Mouse (Mus musculus): ENCODE measurements around the gene Ndufb5. TPM values are rescaled to one million over a fixed set of nuclear protein-coding genes. Genes with fewer than 3 reads are reported as not detected.
"Not testable (repeated sequence)": the region's sequence is repeated elsewhere in the genome, so short reads cannot be mapped to it uniquely, and the experiment has no call there.

Ndufb5 gene
- polyA plus RNA-seq, 1 experiment from 2014 or later = 277 TPM

DNA sequence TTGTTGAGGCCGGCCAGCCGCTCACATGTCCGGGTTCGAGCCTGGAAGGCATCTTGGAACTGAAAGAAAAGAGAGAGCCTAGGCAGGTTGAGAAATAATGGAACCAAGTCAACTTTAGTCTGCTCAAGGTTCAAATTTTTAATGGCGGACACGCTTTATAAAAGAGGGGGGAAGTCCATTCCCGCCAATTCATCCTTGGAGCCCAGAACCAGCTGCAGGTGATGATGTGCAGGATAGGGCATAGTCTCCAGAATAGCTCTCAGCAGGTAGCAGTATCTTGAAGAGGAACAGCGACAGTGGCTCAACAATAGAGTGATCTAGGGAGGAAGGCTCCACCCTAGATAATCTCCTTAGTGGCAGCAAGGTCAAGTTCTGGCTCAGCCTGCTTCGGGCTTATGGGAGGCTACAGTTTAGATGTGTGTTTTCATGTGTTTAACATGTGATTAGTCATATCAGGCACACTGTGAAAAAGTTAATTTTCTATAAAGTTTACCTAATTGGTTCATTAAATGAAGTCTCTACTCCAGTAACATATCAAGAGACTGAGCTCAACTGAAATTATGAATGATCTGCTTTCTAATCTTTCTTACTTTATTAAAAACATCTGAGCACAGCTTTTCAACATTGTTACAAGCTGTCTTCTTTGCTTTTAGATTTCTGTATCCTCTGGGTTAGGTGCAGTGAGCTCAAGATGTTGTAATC, 31.0 kb upstream of the Ndufb5 start, which contains the start of gene Actl6a:
Gene Actl6a, plus strand, starts transcription at position 652 of the 702 bp plus-strand sequence.
- H3K27ac ChIP-seq; H3K4me3 ChIP-seq (replicated peaks); ATAC-seq (ENCODE audit: low FRiP score); H3K36me3 ChIP-seq (replicated peaks); H3K27me3 ChIP-seq; H3K4me2 ChIP-seq; H3K9me3 ChIP-seq; H3K9ac ChIP-seq: not testable (repeated sequence)
- H3K4me1 ChIP-seq = peaks cover 11% of the 10 kb centered on the region
- 80% methylated on average over 9 of the region's 9 CpGs for WGBS

DNA sequence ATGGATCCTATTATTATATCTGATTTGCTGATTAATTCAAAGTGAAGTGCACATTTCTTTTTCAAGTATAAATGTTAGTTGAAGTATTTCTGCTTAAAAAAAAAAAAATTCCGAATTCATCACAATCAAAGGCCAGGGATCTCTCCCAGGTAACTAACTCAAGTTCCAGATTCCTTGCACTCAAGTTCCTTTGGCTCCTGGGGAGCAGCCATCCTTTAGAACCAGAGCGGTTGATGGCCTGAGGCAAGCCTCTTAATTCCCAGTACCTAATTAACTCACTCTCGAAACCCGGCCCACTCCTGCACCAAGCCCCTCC, 28.8 kb upstream of the Ndufb5 start:
- Histone ChIP-seq H3K9me3 (no peaks in the 10 kb centered on the region), H3K4me1 (peaks cover 11% of the 10 kb centered on the region), H3K9ac (no peak overlapping the region), H3K27me3 (no peaks in the 10 kb centered on the region), H3K36me3 (replicated peaks) (peaks cover 16% of the 10 kb centered on the region), H3K27ac (no peak overlapping the region), H3K4me2 (peak overlapping the region; percentile 72; the same call in 1 of the 2 replicates), H3K4me3 (replicated peaks) (peak overlapping the region; percentile 96)
- WGBS = 2% methylated on average over 4 of the region's 4 CpGs
- no peak for ATAC-seq (ENCODE audit: low FRiP score)

DNA sequence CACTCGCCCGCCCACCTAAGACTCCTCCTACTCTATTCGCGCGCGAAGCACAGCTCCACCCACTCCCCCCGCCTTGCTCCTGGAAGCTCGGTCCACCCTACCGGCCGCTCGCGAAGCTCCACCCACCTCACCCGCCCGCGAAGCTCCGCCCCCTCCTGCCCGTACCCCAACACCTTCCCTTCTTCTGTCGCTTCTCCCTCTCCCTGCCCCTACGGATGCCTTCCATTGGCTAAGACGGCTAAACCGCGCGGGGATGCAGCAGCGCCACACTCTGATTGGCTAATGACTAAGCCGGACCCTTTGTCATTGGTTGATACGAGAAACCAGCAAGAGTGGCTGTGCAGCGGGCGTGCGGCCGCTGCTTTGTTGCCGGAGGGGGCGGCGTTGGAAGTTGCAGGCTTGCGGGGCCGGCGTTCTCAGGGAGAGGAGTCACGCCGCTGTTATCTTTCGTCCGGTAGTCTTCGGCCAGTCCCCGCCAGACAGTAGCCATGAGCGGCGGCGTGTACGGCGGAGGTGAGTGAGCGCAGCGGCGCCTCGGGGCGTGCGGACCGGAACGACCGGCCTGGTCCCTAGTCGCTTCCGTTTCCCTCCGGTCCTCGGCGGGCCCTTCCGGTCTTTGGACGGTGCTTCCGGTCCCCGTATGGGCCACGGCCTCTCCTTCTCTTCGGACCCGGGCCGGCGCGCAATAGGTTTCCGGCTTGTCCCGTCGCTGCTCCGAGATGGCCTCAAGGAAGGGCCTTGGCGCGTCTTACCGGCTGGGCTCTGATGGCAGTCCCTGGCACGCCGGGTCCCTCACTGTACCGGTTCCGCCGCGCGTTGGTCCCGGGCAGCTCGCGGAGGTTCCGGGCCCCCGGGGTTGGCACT, 28.2 kb upstream of the Ndufb5 start:
- ATAC-seq (ENCODE audit: low FRiP score) = peak; percentile 100
- Histone ChIP-seq H3K4me2 (peak overlapping the region; percentile 72), H3K4me3 (replicated peaks) (peak overlapping the region; percentile 96), H3K36me3 (replicated peaks) (peaks cover 21% of the 10 kb centered on the region), H3K9ac (peak overlapping the region; percentile 93), H3K27me3 (no peaks in the 10 kb centered on the region), H3K9me3 (no peaks in the 10 kb centered on the region), H3K27ac (peak overlapping the region; percentile 94), H3K4me1 (peaks cover 11% of the 10 kb centered on the region)
- under 1% methylated on average over 77 of the region's 90 CpGs for WGBS

DNA sequence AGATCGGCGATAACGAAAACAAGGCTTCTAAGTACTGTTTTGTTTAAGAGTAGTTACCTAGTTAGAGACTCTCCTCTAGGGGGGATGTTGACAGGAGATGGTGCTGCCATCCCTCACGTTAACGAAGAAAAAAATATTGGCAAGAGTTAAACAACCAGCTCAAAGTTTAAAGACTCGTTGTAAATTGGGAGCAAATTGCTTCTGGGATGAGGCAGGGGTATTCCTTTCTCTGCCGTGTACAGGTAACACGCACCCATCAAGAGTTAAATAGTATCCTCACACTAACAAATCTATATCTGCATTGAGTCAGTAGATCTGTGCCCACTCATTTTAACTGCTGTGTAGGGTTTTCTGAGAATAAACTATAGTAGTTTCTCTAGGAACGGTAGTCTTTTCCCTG, 27.4 kb upstream of the Ndufb5 start:
- no peaks in the 10 kb centered on the region for H3K27me3 ChIP-seq
- no peak for ATAC-seq (ENCODE audit: low FRiP score)
- H3K9me3 ChIP-seq = no peaks in the 10 kb centered on the region
- peak overlapping the region; percentile 96 for H3K4me3 ChIP-seq (replicated peaks)
- peaks cover 28% of the 10 kb centered on the region for H3K36me3 ChIP-seq (replicated peaks)
- 9% methylated on average over 9 of the region's 9 CpGs for WGBS
- H3K4me1 ChIP-seq = peaks cover 11% of the 10 kb centered on the region
- H3K27ac ChIP-seq = peak overlapping the region; percentile 94
- H3K4me2 ChIP-seq = peak overlapping the region; percentile 72
- peak overlapping the region; percentile 93 for H3K9ac ChIP-seq

DNA sequence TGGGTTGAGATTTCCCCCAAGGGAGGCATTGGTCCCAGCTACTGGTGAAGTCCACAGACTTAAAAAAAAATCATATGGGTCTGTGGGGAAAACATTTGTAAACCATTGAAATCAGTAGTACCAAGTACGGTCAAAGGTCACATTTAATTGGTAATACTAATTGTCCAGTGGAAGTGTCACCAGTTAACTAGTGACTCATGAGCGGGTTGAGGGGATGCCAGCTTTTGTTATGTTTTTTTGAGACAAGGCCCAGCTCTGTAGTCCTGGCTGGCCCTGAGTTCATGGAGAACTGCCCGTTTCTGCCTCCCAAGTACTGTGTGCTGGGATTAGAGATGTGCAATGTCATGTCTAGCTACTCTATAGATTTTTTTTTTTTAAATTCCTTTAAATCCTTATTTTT, 23.1 kb upstream of the Ndufb5 start:
- Histone ChIP-seq H3K9ac (no peak overlapping the region), H3K4me3 (replicated peaks) (no peak overlapping the region), H3K27me3 (no peaks in the 10 kb centered on the region), H3K4me2 (no peak overlapping the region), H3K4me1 (peaks cover 11% of the 10 kb centered on the region), H3K36me3 (replicated peaks) (peaks cover 67% of the 10 kb centered on the region), H3K9me3 (no peaks in the 10 kb centered on the region), H3K27ac (no peak overlapping the region)
- no peak for ATAC-seq (ENCODE audit: low FRiP score)
- WGBS = 90% methylated on average over 3 of the region's 3 CpGs

DNA sequence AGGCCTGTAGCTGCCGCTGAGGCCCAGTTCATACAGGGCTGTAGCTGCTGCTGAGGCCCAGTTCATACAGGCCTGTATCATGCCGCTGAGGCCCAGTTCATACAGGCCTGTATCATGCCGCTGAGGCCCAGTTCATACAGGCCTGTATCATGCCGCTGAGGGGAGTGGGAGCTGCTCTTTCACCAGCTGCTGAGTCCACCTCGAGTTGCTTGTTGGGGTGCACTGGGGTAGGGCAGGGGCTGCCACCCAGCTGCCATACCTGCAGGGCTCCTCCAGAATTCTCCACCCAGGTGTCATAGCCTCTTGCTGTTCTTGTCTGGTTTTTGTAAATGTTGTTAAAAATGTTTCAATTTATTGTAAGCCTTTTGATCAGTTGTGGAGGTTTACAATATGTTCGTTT, 19.4 kb upstream of the Ndufb5 start:
- H3K27me3 ChIP-seq; H3K9ac ChIP-seq; ATAC-seq (ENCODE audit: low FRiP score); H3K9me3 ChIP-seq; H3K27ac ChIP-seq; H3K4me2 ChIP-seq; H3K4me1 ChIP-seq; H3K4me3 ChIP-seq (replicated peaks): not testable (repeated sequence)
- WGBS = 95% methylated on average over 6 of the region's 6 CpGs
- peaks cover 92% of the 10 kb centered on the region for H3K36me3 ChIP-seq (replicated peaks)

DNA sequence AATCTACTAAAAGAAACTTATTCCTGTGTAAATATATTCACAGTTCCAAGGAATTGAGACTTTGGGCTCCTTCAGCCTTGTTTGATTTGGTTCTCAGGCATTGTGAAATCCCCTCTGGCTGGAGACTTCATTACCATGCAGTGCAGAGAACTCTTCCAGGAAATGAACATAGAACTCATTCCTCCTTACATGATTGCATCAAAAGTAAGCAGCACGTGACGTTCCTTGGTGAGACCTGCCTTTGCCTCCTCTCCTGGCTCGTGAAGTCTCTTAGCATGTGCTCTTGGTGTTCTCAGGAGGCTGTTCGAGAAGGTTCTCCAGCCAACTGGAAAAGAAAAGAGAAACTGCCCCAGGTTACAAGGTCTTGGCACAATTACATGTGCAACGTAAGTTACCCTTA, 18.5 kb upstream of the Ndufb5 start:
- H3K27me3 ChIP-seq = no peaks in the 10 kb centered on the region
- H3K4me2 ChIP-seq = no peak overlapping the region
- WGBS = 94% methylated on average over 5 of the region's 5 CpGs
- H3K36me3 ChIP-seq (replicated peaks) = peaks cover 92% of the 10 kb centered on the region
- H3K9ac ChIP-seq = no peak overlapping the region
- no peak overlapping the region for H3K4me3 ChIP-seq (replicated peaks)
- no peaks in the 10 kb centered on the region for H3K9me3 ChIP-seq
- ATAC-seq (ENCODE audit: low FRiP score) = no peak
- no peaks in the 10 kb centered on the region for H3K4me1 ChIP-seq
- no peak overlapping the region for H3K27ac ChIP-seq

DNA sequence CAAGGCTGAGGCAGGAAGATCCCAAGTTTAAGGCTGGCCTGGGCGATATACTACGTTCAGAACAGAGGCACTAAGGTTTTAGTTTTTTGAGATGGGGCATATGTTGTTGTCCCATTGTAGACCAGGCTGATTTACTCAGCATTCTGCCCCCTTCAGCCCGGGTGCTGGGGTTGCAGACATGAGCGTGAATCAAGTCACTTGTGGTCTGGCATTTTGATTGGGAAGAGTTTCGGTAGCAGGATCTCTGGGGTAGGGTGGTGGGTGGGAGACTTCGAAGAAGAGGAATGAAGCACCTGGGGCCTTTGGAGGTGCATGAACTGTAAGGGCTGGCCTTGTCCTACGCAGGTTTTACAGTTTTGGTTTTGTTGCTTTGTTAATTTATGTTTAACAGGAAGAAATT, 12.6 kb upstream of the Ndufb5 start:
- H3K9ac ChIP-seq = no peak overlapping the region
- no peaks in the 10 kb centered on the region for H3K27me3 ChIP-seq
- H3K36me3 ChIP-seq (replicated peaks) = peaks cover 91% of the 10 kb centered on the region
- H3K4me2 ChIP-seq = no peak overlapping the region
- no peak for ATAC-seq (ENCODE audit: low FRiP score)
- no peaks in the 10 kb centered on the region for H3K9me3 ChIP-seq
- H3K4me1 ChIP-seq = no peaks in the 10 kb centered on the region
- no peak overlapping the region for H3K27ac ChIP-seq
- no peak overlapping the region for H3K4me3 ChIP-seq (replicated peaks)
- 94% methylated on average over 7 of the region's 7 CpGs for WGBS

DNA sequence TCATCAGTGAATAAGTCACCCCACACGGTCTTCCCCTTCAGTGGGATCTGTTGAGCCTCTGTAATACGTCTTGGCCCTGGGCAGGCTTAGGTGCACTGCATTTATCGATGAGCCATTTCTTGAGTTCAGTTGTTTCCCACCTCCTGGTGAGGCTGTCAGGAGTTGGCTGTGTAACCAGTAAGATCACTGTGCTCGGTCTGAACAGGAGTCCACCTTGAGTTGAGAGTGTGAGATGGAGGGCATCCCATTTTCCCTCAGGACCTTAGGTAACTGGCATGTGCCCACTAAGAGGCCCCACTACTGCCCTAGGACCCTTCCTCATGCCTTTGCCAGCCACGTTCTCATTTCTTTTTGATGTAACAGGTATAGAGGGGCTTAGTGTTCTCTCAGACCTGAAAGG, 10.8 kb upstream of the Ndufb5 start:
- ATAC-seq (ENCODE audit: low FRiP score) = no peak
- no peak overlapping the region for H3K4me2 ChIP-seq
- H3K9me3 ChIP-seq = no peaks in the 10 kb centered on the region
- no peaks in the 10 kb centered on the region for H3K27me3 ChIP-seq
- H3K4me1 ChIP-seq = no peaks in the 10 kb centered on the region
- no peak overlapping the region for H3K9ac ChIP-seq
- H3K36me3 ChIP-seq (replicated peaks) = peaks cover 91% of the 10 kb centered on the region
- no peak overlapping the region for H3K4me3 ChIP-seq (replicated peaks)
- WGBS = 90% methylated on average over 5 of the region's 5 CpGs
- H3K27ac ChIP-seq = no peak overlapping the region

DNA sequence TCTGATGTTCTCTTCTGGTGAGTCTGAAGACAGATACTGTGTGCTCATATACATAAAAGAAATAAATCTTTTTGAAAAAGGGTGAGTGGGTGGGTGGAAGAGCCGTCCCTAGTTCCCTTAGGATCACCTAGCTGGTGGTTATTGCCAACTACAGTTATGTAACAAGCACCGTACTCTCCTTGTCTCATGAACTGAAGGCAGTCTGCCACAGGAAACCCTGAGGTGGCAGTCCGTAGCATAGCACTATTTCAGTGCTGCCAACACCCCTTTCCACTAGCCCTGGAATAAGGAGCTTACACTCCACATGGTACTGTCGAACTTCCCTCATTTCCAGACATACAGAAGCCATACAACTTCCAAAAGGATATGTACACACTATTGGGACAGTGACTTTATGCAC, 8.9 kb upstream of the Ndufb5 start:
- Histone ChIP-seq H3K4me1 (no peaks in the 10 kb centered on the region), H3K9ac (no peak overlapping the region), H3K27me3 (no peaks in the 10 kb centered on the region), H3K36me3 (replicated peaks) (peaks cover 90% of the 10 kb centered on the region), H3K4me2 (no peak overlapping the region), H3K4me3 (replicated peaks) (no peak overlapping the region), H3K9me3 (no peaks in the 10 kb centered on the region), H3K27ac (no peak overlapping the region)
- 89% methylated on average over 4 of the region's 4 CpGs for WGBS
- no peak for ATAC-seq (ENCODE audit: low FRiP score)

DNA sequence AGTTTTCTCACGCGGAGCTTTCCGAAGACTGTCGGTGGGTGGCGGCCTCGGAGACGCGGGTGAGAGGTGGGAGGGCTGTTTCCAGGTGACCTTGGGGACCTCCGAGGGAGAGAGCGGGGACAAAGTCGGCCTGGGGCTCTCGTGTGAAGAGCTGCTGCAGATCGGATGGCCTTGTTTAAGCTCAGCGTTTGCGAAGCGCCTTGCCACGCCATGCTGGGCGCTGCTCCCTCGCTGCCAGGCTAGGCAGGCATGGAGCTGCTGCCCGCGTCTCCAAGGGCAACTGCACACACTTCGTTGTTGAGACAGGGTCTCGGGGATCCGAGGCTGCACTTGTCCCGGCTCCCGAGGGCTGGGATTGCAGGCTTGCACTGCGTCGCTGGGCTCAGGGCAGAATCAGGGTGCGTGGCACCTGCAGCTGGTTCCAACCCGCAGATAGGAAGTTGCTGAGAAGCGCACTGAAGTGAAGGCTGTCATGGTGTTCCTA, 424 bp downstream of the Ndufb5 start, which contains the start of gene Mrpl47:
Gene Mrpl47, minus strand, starts transcription at position 434 of the 484 bp plus-strand sequence.
- no peaks in the 10 kb centered on the region for H3K9me3 ChIP-seq
- H3K27ac ChIP-seq = peak within 1 kb of the TSS; percentile 83
- peak within 1 kb of the TSS; percentile 79 for H3K4me2 ChIP-seq
- no peaks in the 10 kb centered on the region for H3K27me3 ChIP-seq
- H3K9ac ChIP-seq = peak within 1 kb of the TSS; percentile 75
- peak within 1 kb of the TSS; percentile 87 for H3K4me3 ChIP-seq (replicated peaks)
- peaks cover 23% of the 10 kb centered on the region for H3K4me1 ChIP-seq
- WGBS = under 1% methylated on average over 31 of the region's 31 CpGs
- peak; percentile 66 for ATAC-seq (ENCODE audit: low FRiP score)
- H3K36me3 ChIP-seq (replicated peaks) = peaks cover 14% of the 10 kb centered on the region

DNA sequence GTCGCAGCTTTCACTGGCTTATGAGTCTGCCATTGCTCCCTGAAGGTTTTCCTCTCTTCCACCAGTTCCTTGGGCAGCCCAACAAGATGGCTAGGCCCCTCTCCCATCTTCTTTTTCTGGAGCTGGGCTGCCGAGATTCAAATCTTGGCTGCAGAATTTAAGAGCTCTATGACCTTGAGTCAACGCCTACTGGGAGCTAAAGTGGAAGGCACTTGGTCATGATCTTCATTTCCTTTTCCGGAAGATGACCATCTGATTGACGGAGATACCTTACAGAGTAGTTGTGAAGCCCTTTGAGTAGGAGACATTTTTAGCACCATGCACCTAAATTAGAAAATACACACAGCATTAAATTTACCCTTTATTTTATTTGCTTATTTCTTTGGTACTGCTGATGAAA, 1.8 kb downstream of the Ndufb5 start:
- Histone ChIP-seq H3K4me1 (peaks cover 23% of the 10 kb centered on the region), H3K36me3 (replicated peaks) (peaks cover 13% of the 10 kb centered on the region), H3K9ac (no peak overlapping the region), H3K27ac (no peak overlapping the region), H3K27me3 (no peaks in the 10 kb centered on the region), H3K4me3 (replicated peaks) (0 out of 2 replicates have a peak overlapping the region, but pooled peaks have one; percentile 87), H3K9me3 (no peaks in the 10 kb centered on the region), H3K4me2 (no peak overlapping the region)
- ATAC-seq (ENCODE audit: low FRiP score) = no peak
- WGBS = 95% methylated on average over 5 of the region's 5 CpGs

All from forebrain, embryonic 12.5 days (tissue).